Mouse (Mus musculus) cerebellum, postnatal 14 days (tissue): ENCODE measurements around the gene Acsm5.
A peak's percentile ranks its signal among the peaks of the same experiment; 100 is the strongest.

Source experiments
- DNase-seq, 2 experiments: peaks; one replicate each; pipeline ENCODE4 v3.0.0; 2021; ENCODE audit warnings: mixed read lengths in 2 of 2

Gene Acsm5

DNA sequence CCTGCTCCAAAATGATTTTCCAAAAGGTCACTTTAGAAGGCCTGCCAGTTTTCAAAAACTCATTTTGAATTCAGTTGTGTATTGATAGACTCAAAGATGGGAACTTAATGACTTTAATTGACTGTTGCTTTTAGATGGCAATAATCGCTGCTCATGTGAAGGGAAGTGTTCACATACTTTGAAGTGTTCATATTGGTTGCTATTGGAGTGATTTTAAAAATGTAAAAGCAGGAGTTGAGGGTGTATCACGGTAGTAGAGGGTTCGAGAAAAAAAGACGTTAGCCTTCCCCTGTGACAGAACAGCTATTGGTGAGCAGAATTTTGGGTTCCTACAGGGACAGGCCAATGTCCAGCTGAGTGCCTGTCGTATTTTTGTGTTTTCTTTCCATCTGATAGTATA, at the start of gene Acsm5:
TSS of gene Acsm5 (plus strand) at position 301 of the 400 bp plus-strand sequence.
- no peak for DNase-seq

- peak; percentile 3 to 31 for DNase-seq
Observed at GRCm38 (mm10) chr7:119476500-119477389, 42.5 kb upstream of the Acsm5 start.

- no peak for DNase-seq
Observed at GRCm38 (mm10) chr7:119479256-119479655, 40.0 kb upstream of the Acsm5 start, which contains the start of gene Umod. TSS of gene Umod (minus strand) at chr7:119479282.

DNA sequence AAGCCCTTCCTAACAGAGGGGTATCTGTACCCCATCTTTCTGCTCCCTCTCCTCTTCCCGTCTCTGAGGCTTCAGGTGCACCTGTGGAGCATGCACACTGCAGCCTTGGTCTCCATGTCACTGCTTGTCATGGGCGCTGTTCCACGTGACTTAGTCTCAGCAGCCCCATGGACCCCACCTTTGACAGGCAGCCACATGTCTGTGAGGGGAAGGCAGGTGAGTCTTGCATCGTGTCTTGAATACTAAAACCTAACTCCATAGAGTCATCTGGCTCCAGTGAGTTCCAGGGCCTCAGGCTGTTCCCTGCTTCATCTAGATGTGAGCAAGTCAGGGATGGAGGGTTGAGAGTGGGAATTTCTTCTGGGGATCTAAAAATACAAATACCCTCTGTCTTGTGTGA, 35.1 kb upstream of the Acsm5 start:
- DNase-seq = no peak

DNA sequence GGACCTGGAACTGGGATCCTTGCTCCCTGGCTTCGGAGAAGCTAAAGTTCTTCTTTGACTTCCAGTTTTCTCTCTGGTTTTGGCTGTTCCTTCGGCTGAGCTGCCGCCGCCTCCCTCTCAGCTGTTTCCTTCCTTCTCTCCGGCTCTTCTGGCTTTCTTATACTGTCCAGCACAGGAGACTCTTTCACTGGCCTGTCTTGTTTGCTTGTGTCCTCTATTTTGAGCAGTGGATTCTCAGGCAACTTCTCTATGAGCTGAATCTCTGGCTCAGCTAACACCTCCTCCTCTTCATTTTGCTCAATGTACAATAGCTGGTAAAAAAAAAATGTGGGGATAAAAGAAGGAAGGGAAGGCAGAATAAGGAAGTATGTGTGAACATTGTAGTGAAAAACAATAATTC, 32.6 kb upstream of the Acsm5 start:
- no peak for DNase-seq

DNA sequence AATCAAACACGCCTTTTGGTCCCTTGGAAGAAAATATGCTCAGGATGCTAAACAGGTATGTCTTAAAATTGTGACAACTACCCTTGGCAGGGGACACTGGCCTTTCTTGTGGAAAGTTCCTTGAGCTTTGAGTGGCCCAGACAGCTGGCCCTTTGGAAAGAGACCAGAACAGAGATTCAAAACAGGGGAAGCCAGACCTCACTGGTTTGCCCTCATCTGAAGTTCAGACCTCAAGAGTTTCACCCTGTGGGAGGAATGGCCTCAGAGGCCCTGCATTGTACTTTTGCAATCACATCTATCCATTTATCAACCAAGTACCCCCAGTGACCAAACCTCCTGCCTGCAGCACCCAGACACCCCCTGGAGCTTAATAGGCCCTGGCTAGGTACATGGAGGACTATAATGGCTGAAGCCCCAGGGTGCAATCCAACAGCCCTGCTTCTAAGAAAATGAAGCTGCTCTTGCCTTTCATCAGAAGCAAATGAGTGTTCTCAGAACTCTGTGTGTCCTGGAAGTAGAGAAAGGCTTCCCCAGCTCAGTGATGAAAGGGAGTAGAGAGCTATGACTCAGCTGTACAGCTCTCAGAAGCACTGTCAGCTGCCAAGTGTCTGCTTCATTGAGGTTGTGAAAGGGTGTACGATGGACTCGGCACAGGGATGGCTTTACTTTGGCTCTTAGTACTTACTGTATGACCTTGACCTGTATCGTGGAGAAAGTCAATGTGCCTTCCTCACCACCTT, 29.1 kb upstream of the Acsm5 start:
- no peak for DNase-seq

GRCm38 (mm10) chr7:119511143-119511542, 8.1 kb upstream of the Acsm5 start:
- no peak for DNase-seq

GRCm38 (mm10) chr7:119513056-119513455, 6.2 kb upstream of the Acsm5 start:
- peak; percentile 68 to 82 for DNase-seq

GRCm38 (mm10) chr7:119515492-119516271, 3.6 kb upstream of the Acsm5 start:
- peak; percentile 74 to 84 for DNase-seq

GRCm38 (mm10) chr7:119516272-119516558, 3.0 kb upstream of the Acsm5 start:
- DNase-seq = no peak

DNA sequence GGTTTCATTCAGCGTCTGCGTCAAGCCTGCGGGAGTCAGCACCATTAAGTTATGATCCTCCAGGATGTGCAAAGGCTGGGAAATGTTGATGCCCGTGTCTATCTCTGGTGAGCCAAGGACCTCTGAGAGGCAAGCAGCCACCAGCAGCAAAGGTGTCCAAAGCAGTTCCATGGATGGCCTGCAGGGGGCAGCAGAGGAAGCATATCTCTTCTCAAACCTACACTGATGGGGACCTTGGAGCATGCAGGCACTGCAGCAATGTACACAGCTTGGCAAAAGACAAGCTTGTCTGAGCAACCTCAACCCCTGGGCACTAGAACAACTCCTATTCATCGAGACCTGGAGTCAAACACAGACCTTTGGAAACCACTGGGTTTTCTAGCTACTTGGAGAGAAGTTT, 391 bp downstream of the Acsm5 start:
- peak; percentile 82 to 89 for DNase-seq

- DNase-seq = no peak
Observed at GRCm38 (mm10) chr7:119521816-119522215, 2.6 kb downstream of the Acsm5 start.

GRCm38 (mm10) chr7:119522385-119522784, 3.1 kb downstream of the Acsm5 start:
- no peak for DNase-seq

DNA sequence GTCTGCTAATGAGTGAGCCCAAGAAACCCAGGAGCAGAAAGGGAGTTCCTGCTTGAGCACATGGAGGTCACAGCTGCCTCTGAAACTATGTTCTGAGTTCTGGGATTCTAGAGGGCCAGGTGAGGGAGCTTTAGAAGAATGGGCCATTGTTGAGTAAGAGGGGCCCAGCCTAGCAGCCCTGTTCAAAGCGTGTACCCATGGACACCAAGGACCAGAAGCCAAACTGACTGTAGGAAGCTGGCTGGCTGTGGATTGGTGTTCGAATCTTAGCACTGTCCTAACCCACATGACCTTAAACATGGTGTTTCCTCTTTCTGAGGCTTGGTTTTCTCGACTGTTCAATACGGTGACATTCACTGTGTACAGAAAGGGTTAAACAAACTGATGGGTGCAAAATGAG, 4.1 kb downstream of the Acsm5 start, which contains the start of gene Pdilt:
TSS of gene Pdilt (minus strand) at position 101 of the 400 bp plus-strand sequence.
- no peak for DNase-seq

GRCm38 (mm10) chr7:119525881-119526281, 6.6 kb downstream of the Acsm5 start:
- DNase-seq = peak in 1 of 2 experiments; percentile 32

DNA sequence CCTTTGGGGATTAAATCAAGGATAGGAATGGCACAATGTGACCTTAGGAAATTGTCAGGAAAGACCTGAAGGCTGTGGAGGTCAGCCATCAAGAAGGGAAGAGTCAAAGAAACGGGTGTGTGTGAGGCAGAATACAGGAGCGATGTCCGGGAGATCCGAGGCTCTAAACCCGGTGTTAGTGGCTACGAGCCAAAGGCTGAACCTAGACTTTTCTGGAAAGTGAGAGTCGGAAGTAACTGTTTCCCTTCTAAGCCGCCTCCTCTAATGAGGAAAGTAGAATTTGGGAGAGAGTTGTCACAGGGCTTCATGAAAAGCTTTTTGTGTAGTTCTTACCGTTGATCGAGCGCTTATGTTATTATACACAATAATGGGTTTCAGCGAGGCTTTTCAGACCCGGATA, 7.2 kb downstream of the Acsm5 start:
- DNase-seq = no peak

DNA sequence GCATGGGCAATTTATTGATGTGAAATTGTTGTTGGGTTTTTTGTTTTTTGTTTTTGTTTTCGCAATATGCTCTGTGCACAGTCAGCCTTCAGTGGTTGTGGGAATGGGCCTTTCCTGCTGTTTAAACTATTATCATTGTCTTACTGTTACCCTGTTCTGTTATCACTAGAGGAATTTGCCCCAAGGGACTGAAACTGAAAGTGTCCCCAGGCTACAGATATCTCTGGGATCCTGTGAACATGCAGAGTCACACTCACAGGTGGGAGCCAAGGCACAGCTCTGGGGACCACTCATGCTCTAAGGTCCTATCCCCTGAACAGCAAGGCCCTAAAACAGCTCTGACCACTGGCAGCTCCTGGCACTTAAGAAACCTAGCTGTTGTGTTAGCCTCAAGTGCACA, 7.9 kb downstream of the Acsm5 start:
- DNase-seq = no peak

- no peak for DNase-seq
Observed at GRCm38 (mm10) chr7:119527548-119527947, 8.3 kb downstream of the Acsm5 start.

- DNase-seq = no peak
Observed at GRCm38 (mm10) chr7:119528617-119529016, 9.4 kb downstream of the Acsm5 start.

- no peak for DNase-seq
Observed at GRCm38 (mm10) chr7:119532924-119533323, 13.7 kb downstream of the Acsm5 start.

- no peak for DNase-seq
Observed at GRCm38 (mm10) chr7:119534389-119534788, 15.1 kb downstream of the Acsm5 start.

DNA sequence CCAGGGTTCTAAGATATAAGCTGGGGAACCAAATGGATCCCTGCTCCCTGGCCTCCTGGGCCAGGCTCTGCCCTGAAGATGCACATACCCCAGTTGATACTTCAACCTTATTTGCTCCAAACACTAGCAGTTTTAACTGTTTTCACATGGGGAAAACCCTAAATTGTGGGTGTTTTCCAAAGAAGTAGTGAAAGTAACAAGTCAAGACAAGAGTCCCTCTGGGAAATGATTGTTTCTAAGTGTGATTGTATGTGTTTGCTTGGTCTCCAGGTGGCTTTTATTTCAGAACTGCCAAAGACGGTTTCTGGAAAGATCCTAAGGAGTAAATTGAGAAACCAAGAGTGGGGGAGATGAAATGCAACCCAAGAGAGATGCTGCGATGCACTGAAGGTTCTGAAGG, 23.2 kb downstream of the Acsm5 start:
- DNase-seq = no peak

GRCm38 (mm10) chr7:119545572-119545971, 26.3 kb downstream of the Acsm5 start:
- DNase-seq = no peak
